Mouse (Mus musculus) layer of hippocampus, adult 8-10 months (tissue): ENCODE measurements around the gene Endov. TPM values are rescaled to one million over a fixed set of nuclear protein-coding genes. Genes with fewer than 3 reads are reported as not detected.

ENCODE experiments used
- DNase-seq, 2 experiments: peaks; one replicate each; pipeline ENCODE4 v3.0.0; 2022; ENCODE audit warnings: low spot score in 2 of 2
- total RNA-seq, 4 experiments: library from RNA; stranded (reverse); gene quantifications; 2 replicates each; pipeline ENCODE4 v1.2.4; 2022

Endov gene
- total RNA-seq: 10 to 100 TPM; 28.8 to 39.7 (median 32.2) TPM

DNA sequence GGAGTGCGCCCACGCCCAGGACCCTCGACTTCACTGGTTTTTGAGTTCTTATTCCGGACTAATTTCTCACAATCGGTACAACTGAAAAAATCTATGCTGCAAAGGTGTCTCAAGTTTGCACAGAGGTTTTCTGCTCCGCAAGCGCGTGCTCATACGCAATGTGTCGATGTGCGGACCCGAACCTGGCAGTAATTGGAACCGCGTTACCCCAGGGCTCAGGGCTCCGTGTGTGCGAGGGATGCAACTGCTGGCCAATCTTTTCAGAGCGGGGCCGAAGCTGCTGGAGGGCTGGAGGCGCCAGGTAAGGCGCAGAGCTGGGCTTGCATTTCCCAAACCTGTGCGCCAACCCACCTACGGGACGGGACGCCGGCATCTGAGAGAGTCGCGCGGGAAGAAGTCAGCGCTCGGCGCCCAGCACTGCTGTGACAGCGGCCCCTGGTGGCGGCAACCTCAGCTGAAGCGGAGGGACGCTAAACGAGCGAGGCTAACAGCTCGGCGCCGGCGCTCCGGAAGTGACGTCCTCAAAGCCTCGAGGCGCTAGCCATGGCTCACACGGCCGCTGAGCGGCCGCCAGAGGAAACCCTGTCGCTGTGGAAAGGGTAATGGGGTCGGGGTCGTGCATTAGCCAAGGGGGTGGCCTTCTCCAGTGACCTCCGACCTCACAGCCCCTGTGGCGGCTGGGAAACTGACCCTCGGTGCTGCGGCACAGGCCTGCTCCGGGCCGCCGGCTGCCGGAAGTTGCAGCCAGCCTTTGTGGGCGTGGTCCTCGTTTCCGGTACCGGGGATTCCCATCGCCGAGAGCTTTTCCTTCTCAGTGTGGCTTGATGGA, at the start of gene Endov:
Gene Endov, plus strand, starts transcription at position 487 of the 829 bp plus-strand sequence.
- peak; percentile 93 to 98 for DNase-seq

DNA sequence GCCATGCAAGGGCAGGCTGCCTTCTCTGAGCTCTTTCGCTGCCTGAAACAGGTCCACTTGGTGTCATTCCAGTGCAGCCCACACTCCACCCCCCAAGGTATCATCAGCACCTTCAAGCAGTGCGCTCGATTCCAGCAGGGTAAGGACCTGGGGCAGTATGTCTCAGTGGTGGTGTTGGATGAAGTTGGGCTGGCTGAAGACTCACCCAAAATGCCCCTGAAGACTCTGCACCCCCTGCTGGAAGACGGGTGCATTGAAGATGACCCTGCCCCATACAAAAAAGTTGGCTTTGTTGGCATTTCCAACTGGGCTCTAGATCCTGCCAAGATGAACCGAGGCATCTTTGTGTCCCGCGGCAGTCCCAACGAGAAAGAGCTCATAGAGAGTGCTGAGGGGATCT, 48.9 kb upstream of the Endov start:
- no peak for DNase-seq

DNA sequence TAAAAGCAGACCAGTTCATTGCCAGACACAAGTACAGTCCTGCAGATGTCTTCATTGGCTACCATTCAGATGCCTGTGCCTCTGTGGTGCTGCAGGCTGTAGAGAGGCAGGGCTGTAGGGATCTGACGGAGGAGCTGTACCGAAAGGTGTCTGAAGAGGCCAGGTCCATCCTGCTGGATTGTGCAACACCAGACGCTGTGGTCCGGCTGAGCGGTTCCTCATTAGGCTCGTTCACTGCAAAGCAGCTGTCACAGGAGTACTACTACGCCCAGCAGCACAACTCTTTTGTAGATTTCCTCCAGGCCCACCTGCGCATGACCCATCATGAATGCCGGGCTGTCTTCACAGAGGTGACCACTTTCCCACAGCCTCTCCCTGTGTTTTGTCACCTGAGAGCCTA, 47.7 kb upstream of the Endov start:
- no peak for DNase-seq

DNA sequence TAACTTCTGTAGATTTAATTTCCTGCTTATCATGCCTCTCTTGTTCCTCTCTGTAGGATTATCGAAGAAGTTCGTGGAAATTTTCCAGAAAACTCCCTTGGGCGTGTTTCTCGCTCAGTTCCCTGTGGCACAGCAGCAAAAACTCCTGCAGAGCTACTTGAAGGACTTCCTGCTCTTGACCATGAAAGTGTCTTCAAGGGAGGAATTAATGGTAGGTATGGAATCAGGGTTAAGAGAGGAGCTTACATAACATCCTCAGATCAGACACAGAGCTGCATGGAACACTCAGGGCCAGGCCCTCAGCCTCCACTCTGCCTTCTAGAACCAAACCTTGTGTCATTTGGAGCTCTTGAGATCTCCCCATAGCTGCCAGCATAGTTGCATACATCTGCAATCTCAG, 35.0 kb upstream of the Endov start:
- no peak for DNase-seq

DNA sequence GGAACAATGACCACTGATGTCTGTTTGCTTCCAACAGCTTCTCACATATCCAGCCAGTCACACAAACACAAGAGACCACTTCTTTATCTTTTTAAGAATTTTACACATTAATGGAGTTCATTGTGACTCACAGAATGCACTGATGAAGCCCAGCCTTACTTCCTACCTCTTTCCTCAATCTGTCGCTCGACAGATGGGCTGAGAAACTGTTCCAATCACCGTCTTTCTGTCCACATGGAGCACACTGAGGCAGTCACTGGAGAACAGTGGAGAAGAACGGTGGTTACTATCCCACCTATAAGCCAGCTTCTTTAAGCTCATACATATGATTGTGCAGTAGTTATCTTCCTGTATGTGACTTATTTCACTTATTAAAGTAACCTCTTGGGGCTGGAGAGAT, 13.3 kb upstream of the Endov start:
- peak in 1 of 2 experiments; percentile 37 for DNase-seq

DNA sequence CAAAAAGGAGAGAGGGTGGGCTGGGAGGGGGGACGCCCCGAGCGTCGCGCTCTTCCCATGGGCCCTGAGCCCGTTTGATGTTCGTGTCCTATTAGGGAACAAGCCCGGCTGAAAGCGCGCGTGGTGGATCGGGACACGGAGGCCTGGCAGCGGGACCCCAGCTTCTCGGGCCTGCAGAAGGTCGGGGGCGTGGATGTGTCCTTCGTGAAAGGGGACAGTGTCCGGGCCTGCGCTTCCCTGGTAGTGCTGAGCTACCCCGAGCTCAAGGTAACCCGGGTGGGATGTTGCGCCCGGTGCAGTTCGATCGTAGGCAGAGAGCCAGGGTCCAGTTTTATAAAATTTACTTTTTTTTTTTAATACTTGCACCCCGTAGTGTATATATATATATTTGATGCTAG, 542 bp downstream of the Endov start:
- DNase-seq: no peak

DNA sequence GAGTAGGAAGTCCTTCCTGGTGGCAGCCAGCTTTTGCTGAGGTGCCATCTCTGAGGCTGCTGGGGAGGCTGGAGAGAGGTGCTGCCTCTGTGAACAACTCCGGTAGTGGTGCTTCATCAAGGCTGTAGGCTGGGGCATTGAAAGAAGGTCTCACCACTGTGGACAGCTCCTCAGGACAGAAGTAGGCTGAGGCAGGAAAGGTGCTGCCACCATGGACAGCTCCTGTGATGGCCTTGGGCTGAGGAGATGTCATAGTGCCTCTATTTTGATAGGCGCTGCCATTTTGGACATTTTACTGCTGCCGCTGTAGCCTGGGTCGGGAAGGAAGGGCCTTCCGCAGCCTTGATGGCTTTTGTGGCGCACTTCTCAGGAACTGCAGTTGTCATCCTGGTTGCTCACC, 1.7 kb downstream of the Endov start:
- peak in 1 of 2 experiments; percentile 1 for DNase-seq

DNA sequence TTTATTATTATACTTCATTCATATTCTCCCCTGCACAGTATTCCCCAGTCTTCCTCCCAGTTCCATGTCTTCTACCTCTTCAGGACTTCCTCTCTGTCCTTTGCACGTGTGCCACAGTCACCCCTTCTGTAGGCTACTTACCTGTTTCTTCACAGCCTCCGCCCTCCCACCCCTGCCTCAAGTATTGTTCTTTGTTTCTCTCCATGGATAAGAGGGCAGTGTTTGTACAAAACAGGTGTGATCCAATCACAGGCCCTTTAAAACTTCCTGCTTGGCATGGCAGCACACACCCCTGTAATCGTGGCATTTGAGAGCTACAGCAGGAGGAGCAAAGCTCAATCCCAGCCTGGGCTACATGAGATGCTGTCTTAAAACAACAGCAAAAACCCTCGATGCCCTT, 2.4 kb downstream of the Endov start:
- DNase-seq: peak in 1 of 2 experiments; percentile 1

DNA sequence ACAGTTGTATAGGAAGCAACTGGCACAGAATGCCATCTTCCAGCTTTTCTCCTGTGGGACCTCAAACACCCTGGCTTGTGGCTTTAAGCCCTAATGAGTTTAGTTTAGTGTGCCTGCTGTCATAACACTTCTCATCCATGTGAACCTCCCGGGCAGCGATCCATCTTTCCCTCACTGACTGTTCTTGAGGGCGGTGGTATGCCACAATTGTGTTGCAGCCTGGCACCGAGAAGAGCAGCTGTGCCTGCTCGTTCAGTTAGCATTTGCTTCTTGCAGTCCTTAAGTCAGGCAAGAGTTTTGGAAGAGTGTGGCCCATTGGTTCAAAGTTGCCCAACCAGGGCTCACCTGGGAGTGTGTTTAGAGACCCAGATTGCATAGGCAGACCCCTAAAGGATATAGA, 5.0 kb downstream of the Endov start:
- peak; percentile 57 to 67 for DNase-seq

DNA sequence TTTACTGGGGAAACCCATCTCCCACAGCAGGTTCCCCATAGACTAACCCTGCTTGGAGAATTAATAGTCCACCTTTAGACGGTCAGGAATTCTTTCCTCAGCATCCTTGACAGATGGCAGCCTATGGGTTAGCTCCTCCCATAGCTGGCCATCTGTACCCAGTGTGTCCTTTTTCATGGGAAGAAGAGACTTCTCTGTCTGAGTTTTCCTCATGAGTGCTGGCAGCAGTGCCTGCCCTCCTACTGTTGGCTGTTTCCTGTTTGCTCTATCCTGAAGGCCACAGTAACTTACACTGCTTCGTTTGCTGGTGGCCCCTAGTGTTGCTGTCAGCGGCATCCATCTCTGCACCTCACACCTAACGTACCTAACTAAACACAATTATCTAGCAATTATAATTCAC, 6.3 kb downstream of the Endov start:
- no peak for DNase-seq

DNA sequence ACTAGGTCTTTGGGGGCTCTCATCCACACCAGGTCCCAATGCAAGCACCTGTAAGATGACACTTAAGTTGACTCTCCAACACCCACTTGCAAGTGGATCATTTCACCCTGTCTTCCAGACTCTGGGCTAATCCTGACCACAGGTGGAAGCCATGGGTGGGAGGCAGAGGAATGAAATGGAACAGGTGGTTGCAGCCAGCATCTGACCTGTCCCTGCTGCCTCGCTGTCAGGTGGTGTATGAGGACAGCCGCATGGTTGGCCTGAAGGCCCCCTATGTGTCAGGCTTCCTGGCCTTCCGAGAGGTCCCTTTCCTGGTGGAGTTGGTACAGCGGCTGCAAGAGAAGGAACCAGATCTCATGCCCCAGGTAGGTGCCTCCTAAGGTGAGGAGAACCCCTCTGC, 8.2 kb downstream of the Endov start:
- DNase-seq: no peak

DNA sequence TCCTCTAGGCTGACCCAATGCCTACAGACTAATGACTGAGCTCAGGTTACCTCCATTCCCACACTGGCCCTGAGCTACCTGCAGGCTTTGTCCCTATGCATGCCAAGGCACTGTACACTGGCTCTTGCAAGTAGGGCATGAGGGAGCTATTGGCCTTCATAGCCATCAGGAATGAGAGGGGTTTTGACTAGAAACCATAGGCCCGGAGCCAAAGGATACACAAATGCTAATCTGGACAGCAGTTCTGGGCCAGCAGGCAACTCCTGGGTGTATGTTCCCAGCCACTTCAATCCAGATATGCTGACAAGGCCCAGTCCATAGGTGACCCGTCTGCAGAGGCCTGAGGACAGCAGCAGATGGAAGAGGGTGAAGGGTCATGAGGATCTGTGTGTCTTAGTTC, 8.9 kb downstream of the Endov start:
- DNase-seq: no peak

DNA sequence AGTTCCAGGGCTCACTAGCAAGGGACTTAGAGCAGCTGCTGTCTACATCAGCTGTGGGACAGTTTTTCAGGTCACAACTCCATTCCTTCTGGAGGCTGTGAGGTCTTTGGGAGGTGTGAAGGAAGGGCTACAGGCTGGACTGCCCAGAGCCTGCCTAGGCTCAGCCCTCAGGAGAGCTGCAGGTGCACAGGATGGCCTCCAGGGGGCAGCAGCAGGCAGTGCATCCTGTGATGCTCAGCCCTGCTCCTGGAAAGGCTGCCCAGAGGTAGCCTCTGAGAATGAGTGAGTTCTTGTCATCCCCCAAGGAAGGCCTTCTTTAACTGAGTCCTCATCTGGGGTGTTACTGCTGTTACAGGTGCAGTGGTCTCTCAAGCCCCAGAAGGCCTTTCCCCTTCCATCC, 12.5 kb downstream of the Endov start:
- peak; percentile 56 to 78 for DNase-seq

DNA sequence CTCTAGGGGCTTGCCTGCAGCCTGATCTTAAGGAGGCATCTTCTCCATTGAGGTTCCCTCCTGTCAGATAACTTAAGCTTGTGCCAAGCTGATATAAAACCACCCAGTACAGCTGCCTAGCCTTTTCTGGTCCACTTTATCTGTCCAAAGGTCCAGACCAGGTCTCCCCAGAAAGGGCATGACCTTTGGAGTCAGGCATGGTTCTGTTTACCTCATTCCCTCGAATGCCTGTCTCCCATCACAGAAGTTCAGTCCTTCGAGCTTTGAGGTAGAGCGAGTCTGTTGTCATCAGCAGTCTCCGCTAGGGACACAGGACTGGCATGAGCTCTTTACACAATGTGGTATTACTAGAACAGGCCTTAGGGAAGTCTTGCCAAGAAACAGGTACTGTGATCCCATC, 15.2 kb downstream of the Endov start:
- no peak for DNase-seq

DNA sequence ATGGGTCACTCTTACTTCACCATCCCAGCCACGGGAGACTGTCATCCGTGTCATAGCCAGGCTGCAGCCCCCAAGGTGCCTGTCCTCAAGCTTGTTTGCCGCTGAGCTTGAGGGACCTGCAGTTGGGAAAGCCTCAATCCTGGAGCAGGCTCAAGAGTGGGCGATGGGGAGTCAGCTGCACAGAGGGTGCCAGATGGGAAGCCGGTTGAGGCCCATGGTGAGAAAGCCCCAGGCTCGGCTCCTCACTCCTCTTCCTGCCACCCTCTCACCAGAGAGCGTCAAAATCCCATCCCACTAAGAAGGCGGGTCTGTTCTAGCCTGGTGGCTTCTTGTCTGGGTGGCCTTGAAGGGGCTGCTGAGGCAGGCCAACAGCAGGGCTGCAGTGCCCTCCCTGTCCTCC, 16.6 kb downstream of the Endov start:
- DNase-seq: peak; percentile 81 to 83

DNA sequence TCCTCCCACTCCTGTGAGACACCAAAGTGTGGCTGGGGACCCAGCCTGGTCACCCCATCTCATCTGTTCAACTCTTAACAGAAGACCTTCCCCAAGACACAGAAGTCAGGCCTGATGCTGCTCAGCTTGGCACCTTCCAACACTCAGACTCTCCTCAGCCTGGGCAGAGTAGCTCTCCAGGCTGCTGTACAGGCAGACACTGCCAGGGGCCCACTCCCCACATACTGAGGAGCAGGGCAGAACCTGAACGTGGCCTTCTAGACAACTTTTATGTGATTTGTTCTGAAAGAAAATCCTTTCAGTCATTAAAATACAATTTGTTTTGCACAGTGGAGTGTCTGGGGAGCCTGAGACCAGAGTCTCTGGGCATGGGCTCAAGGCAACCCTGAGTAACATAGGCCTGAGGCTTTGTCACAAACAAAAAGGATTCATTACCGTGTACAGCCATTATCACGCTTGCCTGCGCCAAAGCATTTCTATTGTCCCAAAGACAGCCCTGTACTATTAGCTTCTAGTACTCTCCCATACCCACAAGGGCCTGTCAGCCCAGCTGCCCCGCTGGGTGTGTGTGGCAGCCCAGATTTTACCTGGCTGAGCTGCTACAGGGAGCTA, 18.1 kb downstream of the Endov start:
- DNase-seq: no peak

DNA sequence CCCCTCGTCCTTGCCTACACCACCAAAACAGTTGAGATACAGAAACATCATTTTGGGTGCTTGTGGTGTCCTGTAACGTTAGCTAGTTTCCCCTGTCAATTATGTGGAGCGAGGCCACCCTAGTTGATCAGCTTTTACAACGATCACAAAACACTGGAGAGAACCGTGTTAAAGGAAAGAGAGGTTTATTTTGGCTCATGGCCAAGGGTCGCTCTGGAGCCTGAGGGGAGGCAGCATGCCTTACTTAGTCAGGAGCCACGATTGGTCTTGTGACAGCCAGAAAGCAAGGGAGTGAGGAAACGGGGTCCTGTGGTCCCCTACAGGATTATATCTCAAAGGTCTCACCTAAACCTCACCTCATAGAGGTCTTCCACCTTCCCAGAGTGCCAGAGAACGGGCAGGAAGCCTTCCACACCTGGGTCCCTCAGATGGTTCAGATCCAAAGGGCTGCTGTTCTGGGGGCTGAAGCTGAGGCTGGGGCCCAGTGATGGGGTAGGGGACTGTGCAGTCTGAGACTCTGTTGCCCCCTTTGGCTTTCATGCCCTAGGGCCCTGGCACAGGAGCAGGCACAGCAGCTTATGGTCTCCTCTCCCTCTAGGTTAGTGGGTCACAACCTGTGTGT, 22.0 kb downstream of the Endov start:
- DNase-seq: no peak

DNA sequence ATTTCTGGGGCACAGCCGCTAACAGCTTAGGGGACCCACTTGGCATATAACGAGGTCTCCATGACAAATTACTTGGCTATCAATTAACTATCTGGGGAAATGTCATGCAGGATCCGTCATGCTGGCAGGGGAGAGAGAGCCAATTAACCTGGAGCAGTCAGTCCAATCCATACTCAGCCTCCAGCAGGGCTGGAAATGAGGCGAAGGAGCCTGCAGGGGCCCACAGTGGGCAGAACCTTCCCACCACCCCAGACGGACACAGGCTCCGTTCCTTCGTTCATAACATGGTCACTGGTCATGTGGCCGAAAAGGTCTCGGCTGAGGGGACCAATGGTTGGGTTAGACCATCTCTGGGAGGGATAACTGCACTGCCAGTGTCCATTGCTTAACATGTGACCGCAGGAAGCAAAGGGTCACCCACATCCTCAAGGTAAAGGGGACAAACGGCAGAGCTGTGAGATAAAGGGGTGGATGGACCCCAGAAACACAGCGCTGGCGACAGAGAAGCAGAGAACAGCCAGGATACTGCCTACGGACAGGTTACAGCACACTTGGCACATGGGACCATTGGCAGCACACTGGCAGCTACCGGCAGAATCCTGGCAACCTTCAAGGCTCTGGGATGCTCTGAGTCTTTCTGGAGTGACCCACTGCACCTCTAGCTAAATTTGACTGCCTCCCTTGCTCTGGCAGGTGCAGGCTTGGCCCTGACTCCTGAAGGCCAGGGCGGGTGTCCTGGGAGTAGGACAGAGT, 23.1 kb downstream of the Endov start:
- DNase-seq: no peak

DNA sequence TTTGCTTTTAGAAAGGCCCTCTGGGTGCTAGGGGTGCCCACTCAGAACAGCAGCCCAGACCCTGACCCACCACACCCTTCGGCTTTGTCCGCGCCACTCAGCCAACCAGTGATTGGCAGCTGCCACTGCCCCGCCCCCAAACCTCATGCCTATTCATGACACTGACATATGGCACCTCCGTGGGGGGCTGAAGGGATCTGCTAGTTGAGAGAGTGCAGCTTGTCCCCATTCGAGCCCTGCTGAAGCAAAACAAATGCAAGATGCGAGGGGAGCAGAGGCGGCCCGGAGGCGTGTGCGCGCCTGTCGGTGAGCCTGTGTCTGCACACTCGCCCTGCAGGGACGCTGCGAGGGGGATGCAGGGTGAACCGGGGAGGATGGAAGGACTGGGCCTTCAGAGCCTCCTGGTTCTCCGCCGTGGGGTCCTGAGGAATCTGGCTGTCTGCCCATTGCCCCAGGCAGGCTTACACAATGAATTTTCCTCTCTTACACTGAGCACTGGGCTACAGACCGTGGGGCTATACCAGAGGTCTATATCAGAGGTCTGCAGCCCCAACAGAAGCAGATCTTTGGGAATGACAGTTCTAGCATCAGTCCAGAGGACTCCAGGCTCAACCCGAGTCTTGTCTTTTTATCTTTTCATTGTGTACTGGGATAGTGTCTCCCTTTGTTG, 24.0 kb downstream of the Endov start:
- DNase-seq: peak; percentile 85

DNA sequence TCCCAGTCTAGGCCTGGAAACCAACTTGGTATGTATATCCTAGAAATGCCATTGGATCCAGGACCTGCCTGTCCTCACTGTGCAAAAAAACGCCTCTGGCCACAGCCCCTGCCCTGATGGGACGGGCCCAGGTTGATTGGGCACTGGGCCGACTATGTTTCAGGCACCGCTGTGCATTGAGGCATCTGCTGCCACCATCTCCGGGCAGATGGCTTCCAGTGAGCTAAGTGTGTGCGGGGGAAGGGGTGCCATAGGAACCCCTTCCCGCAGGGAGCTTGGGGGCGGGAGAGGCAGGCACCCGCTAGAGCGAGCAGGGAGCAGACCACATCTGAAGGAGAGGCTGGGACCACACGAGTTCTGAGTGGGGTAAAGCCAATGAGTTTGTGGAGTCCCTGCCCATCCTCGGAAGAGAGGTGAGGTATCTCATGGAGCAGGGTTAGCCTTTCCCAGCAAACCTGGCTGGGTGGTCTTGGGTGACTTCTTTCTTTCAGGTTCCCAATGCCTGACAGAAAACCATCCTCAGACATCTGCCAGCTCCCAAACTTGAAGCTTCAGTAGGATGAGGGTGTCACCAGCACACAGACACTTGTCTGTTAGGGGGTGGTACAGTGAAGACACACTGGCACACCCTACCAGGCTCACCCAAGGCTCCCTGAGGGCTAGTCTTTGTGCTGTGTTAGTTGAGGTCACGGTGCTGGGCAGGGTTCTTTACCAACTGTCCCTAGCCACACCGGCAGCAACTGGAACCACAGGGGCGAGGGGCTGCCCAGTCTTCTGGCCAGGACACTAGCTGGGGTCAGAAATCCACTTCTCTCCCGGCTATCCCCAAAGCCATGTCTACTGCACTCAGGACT, 24.9 kb downstream of the Endov start:
- peak; percentile 74 to 76 for DNase-seq
